Mouse (Mus musculus) heart, postnatal 0 days (tissue): ENCODE measurements around the gene Bdkrb1.

Experiments used
- CTCF ChIP-seq: IDR thresholded peaks from 2 replicates; pipeline ENCODE4 v1.5.1; 2016; ENCODE audit warnings: antibody characterized with exemption, control low read depth, low read depth
- EP300 ChIP-seq: IDR thresholded peaks from 2 replicates; pipeline ENCODE4 v1.6.1; 2016; ENCODE audit warnings: antibody characterized with exemption, low read depth

DNA sequence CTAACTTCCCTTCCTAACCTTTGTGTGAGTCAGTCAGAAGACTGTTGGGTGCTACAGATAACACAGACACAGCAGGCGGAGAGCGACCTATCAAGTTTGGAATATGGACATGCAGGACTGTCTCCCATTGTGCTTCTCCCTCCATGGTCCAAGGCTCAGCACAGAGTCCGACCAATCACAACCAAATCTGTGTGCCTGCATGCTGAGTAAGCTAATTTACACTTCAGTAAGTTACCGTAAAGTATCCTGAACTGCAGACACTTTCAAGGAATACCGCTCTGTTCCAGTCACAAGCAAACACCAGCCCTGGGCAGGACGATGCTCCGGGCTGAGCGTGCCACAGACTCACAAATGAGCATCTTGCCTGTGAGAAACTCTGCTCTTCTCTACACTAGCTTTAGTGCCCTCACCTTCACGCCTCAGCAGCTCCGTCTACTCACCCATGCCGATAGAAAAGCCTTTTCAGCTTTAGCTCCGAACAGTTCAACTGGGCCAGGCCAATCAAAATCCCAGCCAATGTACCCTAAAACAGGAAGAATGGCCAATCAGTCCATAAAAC lies 20.2 kb downstream of the Bdkrb1 start:
- TF ChIP-seq CTCF (no peak), EP300 (no peak)
